Mouse (Mus musculus) liver, adult 2 months (tissue): ENCODE measurements at regions not wholly inside any gene's neighbourhood (a gene's known extent, or its start where the extent isn't known, plus 50 kb on each side); places are given as distances from the start of the nearest gene placed in this dataset.

Experiments used
- CTCF ChIP-seq: fragments of 200-500 bp; IDR thresholded peaks from 2 replicates; pipeline ENCODE4 v1.5.1; 2011; ENCODE audit warnings: low read depth, low read length, control low read depth
- POLR2A ChIP-seq: fragments of 200-500 bp; IDR thresholded peaks from 2 replicates; pipeline ENCODE4 v1.6.1; 2011; ENCODE audit warnings: low read length, control low read depth; ENCODE audit not compliant: insufficient read depth; ENCODE audit errors: extremely low read depth

DNA sequence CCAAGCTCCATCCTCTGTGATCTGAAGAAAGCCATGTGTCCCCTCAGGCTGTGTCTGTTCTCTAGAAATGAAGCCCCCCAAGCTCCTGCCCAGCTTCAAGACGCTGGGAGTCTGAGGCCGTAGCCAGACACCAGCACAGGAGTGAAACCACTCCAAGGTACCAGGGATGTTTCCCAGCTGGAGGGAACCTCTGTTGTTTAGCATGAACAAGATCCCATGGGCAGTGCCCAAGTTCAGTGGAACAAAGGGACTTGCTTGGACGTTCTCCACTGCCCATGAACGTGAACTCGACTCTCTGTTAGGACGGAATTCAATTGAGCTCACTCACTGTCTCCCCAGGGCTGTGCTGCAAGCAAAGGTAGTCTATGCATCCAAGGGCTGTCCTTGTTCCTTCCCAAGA lies 99.2 kb upstream of the Twist2 start:
- TF ChIP-seq POLR2A (no peak), CTCF (no peak)
